ENCODE assay signal across 12 mouse cellular contexts in genomic region chr16:17432576-17432975, GRCm38 (mm10). TPM values are rescaled to one million over a fixed set of nuclear protein-coding genes. Genes with fewer than 3 reads are reported as not detected.
A peak's percentile ranks its signal among the peaks of the same experiment; 100 is the strongest.
DNase-seq lines count a peak whose midpoint lies in the region; ATAC-seq and TF ChIP-seq lines count a peak whose summit lies in the region.
"Had no signal": no experiment of that assay in that cellular context is flagged by ENCODE, and none has a peak within 500 bp of the region (broad histone marks: within the 10 kb centered on the region; RNA-seq: fewer than 3 reads in every experiment).

No protein-coding gene starts in this region.

- no peak overlapping the region for H3K4me2 ChIP-seq in kidney, postnatal 0 days (ENCODE audit: low read length)
- H3K4me2 ChIP-seq: heart, embryonic 13.5 days; lung, embryonic 15.5 days; neural tube, embryonic 13.5 days had no signal

- peak; percentile 66 for TF ChIP-seq CTCF in kidney, postnatal 0 days (IDR thresholded peaks at IDR 0.05; ENCODE audit: low read depth)

- WGBS in kidney, postnatal 0 days: 82% methylated on average over 2 of the region's 2 CpGs

- no peak for ATAC-seq in kidney, postnatal 0 days (replicated peaks; ENCODE audit: low FRiP score, low read depth)

- H3K9ac ChIP-seq in kidney, postnatal 0 days (ENCODE audit: low read depth, low read length): no peak overlapping the region
- H3K9ac ChIP-seq: heart, embryonic 13.5 days; lung, embryonic 15.5 days; neural tube, embryonic 13.5 days had no signal

- H3K27ac ChIP-seq in kidney, postnatal 0 days: no peak overlapping the region
- H3K27ac ChIP-seq: forebrain, embryonic 10.5 days; heart, embryonic 13.5 days; lung, embryonic 15.5 days; neural tube, embryonic 13.5 days had no signal

- H3K9me3 ChIP-seq in kidney, postnatal 0 days (replicated peaks; ENCODE audit: low read length): no peaks in the 10 kb centered on the region
- H3K9me3 ChIP-seq: forebrain, embryonic 10.5 days; heart, embryonic 13.5 days; lung, embryonic 15.5 days; neural tube, embryonic 13.5 days had no signal

- no peaks in the 10 kb centered on the region for H3K4me1 ChIP-seq in kidney, postnatal 0 days (replicated peaks; ENCODE audit: insufficient read depth, low read length)
- H3K4me1 ChIP-seq: forebrain, embryonic 10.5 days; heart, embryonic 13.5 days; lung, embryonic 15.5 days; neural tube, embryonic 13.5 days had no signal

- H3K4me3 ChIP-seq in kidney, postnatal 0 days (replicated peaks; ENCODE audit: low read depth, low read length): no peak overlapping the region
- H3K4me3 ChIP-seq: forebrain, embryonic 10.5 days; heart, embryonic 13.5 days; lung, embryonic 15.5 days; neural tube, embryonic 13.5 days had no signal

- H3K27me3 ChIP-seq in kidney, postnatal 0 days (ENCODE audit: insufficient read depth, low read length): no peaks in the 10 kb centered on the region
- H3K27me3 ChIP-seq: heart, embryonic 13.5 days; lung, embryonic 15.5 days; neural tube, embryonic 13.5 days had no signal

- peak; percentile 21 for DNase-seq in adrenal gland, adult 2 months
- DNase-seq in adrenal gland, postnatal 25 days: no peak
- peak; percentile 31 for DNase-seq in kidney, postnatal 0 days (ENCODE audit: low spot score)
- DNase-seq in kidney, adult 11 months: no peak
- peak; percentile 53 for DNase-seq in ES-CJ7 (ENCODE audit: low read depth, low spot score)
- DNase-seq in induced T-regulatory cell, adult 2 months (ENCODE audit: low read depth): peak; percentile 39
- no peak for DNase-seq in cerebellum, adult 11 months
- no peak for DNase-seq in left cerebral cortex, postnatal 36 days (ENCODE audit: low spot score in 2 of 2)

- H3K36me3 ChIP-seq in kidney, postnatal 0 days (ENCODE audit: insufficient read depth, low read length): peaks cover 6% of the 10 kb centered on the region; the same call in 1 of the 2 replicates

- intact Hi-C loops in left cerebral cortex, postnatal 36 days (cut with DNase I): no loop called here

RNA-seq across cellular contexts. Expression of gene Crkl, which starts 19.2 kb away (rescaled TPM):
- 10 to 100 TPM; 30.3 to 49.1 TPM for total RNA-seq in adrenal gland, adult 2 months (2021)
- polyA plus RNA-seq in adrenal gland, adult 2 months (2012; rRNA removed): 60.0 and 83.4 TPM in 2 replicates
- total RNA-seq in adrenal gland, postnatal 25 days (2021): 30.2 and 33.7 TPM in 2 replicates
- polyA plus RNA-seq in kidney, postnatal 0 days (2015; fragmentation: Nextera tagmentation; extraction: Ambion mirVana): 50.7 and 51.3 TPM in 2 replicates
- 10 to 100 TPM; 30.8 to 34.0 TPM for total RNA-seq in left cerebral cortex, postnatal 36 days (2021)

RNA-seq across cellular contexts. Expression of gene Pi4ka, which starts 26.5 kb away (rescaled TPM):
- total RNA-seq in adrenal gland, adult 2 months (2021): 100 to 1,000 TPM in 1 of 2 experiments, 10 to 100 TPM in 1; 84.8 to 119 TPM
- polyA plus RNA-seq in adrenal gland, adult 2 months (2012; rRNA removed): 30.4 and 39.6 TPM in 2 replicates
- total RNA-seq in adrenal gland, postnatal 25 days (2021): 87.2 and 88.9 TPM in 2 replicates
- 27.3 and 28.5 TPM in 2 replicates for polyA plus RNA-seq in kidney, postnatal 0 days (2015; fragmentation: Nextera tagmentation; extraction: Ambion mirVana)
- 100 to 1,000 TPM; 346 to 353 TPM for total RNA-seq in left cerebral cortex, postnatal 36 days (2021)

RNA-seq across cellular contexts. Expression of gene Snap29, which starts 26.8 kb away (rescaled TPM):
- total RNA-seq in adrenal gland, adult 2 months (2021): 10 to 100 TPM; 23.0 to 37.7 TPM
- 3.4 and 4.8 TPM in 2 replicates for polyA plus RNA-seq in adrenal gland, adult 2 months (2012; rRNA removed)
- 28.1 and 30.2 TPM in 2 replicates for total RNA-seq in adrenal gland, postnatal 25 days (2021)
- polyA plus RNA-seq in kidney, postnatal 0 days (2015; fragmentation: Nextera tagmentation; extraction: Ambion mirVana): 11.9 and 12.8 TPM in 2 replicates
- 10 to 100 TPM; 19.7 to 20.5 TPM for total RNA-seq in left cerebral cortex, postnatal 36 days (2021)

RNA-seq across cellular contexts. Expression of gene Aifm3, which starts 56.8 kb away (rescaled TPM):
- 1 to 10 TPM; 6.1 to 9.0 TPM for total RNA-seq in adrenal gland, adult 2 months (2021)
- polyA plus RNA-seq in adrenal gland, adult 2 months (2012; rRNA removed): 10.2 and 13.8 TPM in 2 replicates
- total RNA-seq in adrenal gland, postnatal 25 days (2021): 9.8 and 10.2 TPM in 2 replicates
- 1.4 and 2.4 TPM in 2 replicates for polyA plus RNA-seq in kidney, postnatal 0 days (2015; fragmentation: Nextera tagmentation; extraction: Ambion mirVana)
- 100 to 1,000 TPM; 105 to 133 TPM for total RNA-seq in left cerebral cortex, postnatal 36 days (2021)

Comparison
In these comparisons a context has a peak if more than half of its experiments do, and no peak if none do; other contexts are left out.
1. DNase-seq: peak in adrenal gland, adult 2 months (single experiment), kidney, postnatal 0 days (single experiment), ES-CJ7 (single experiment) and induced T-regulatory cell, adult 2 months (single experiment); none in adrenal gland, postnatal 25 days (single experiment), kidney, adult 11 months (single experiment), cerebellum, adult 11 months (single experiment) and left cerebral cortex, postnatal 36 days (0 of 2).